Mouse (Mus musculus): ENCODE results near the gene Nxnl1. TPM values are rescaled to one million over a fixed set of nuclear protein-coding genes. Genes with fewer than 3 reads are reported as not detected.
"Not testable (repeated sequence)": the region's sequence is repeated elsewhere in the genome, so short reads cannot be mapped to it uniquely, and the experiment has no call there.

Nxnl1 gene
- polyA plus RNA-seq, 1 experiment from 2014 or later = not detected

GRCm38 (mm10) chr8:71528362-71529073, 37.9 kb downstream of the Nxnl1 start:
- ATAC-seq (replicated peaks; ENCODE audit: insufficient number of reproducible peaks, insufficient read depth, low FRiP score, low read depth) = peak; percentile 80
- no peaks in the 10 kb centered on the region for H3K36me3 ChIP-seq

GRCm38 (mm10) chr8:71527162-71527870, 39.1 kb downstream of the Nxnl1 start:
- WGBS = 37% methylated on average over 3 of the region's 3 CpGs
- no peak overlapping the region for H3K4me3 ChIP-seq
- ATAC-seq (replicated peaks; ENCODE audit: insufficient number of reproducible peaks, insufficient read depth, low FRiP score, low read depth) = no peak

More at GRCm38 (mm10) chr8:71528362-71529073, 37.9 kb downstream of the Nxnl1 start:
- Histone ChIP-seq H3K4me3 (no peak overlapping the region), H3K4me2 (no peak overlapping the region), H3K9me3 (replicated peaks) (no peaks in the 10 kb centered on the region), H3K9ac (no peak overlapping the region), H3K27ac (peak overlapping the region; percentile 78), H3K4me1 (replicated peaks) (peaks cover 32% of the 10 kb centered on the region), H3K27me3 (peaks cover 12% of the 10 kb centered on the region)
- WGBS = 59% methylated on average over 11 of the region's 11 CpGs

GRCm38 (mm10) chr8:71526272-71526671, 40.1 kb downstream of the Nxnl1 start:
- Histone ChIP-seq H3K9ac (no peak overlapping the region), H3K4me2 (no peak overlapping the region), H3K27ac (peak overlapping the region; percentile 78), H3K36me3 (no peaks in the 10 kb centered on the region), H3K9me3 (replicated peaks) (no peaks in the 10 kb centered on the region), H3K4me1 (replicated peaks) (peaks cover 36% of the 10 kb centered on the region), H3K27me3 (peaks cover 12% of the 10 kb centered on the region), H3K4me3 (no peak overlapping the region)
- WGBS = 24% methylated on average over 6 of the region's 6 CpGs
- 0 out of 2 replicates have a peak, but pooled peaks have one; percentile 12 for ATAC-seq (replicated peaks; ENCODE audit: insufficient number of reproducible peaks, insufficient read depth, low FRiP score, low read depth)

More at GRCm38 (mm10) chr8:71527162-71527870, 39.1 kb downstream of the Nxnl1 start:
- H3K9me3 ChIP-seq (replicated peaks) = no peaks in the 10 kb centered on the region
- peak overlapping the region; percentile 78 for H3K27ac ChIP-seq
- H3K9ac ChIP-seq = no peak overlapping the region
- peaks cover 12% of the 10 kb centered on the region for H3K27me3 ChIP-seq
- no peaks in the 10 kb centered on the region for H3K36me3 ChIP-seq
- H3K4me2 ChIP-seq = no peak overlapping the region
- peaks cover 32% of the 10 kb centered on the region for H3K4me1 ChIP-seq (replicated peaks)

GRCm38 (mm10) chr8:71525226-71526050, 41.0 kb downstream of the Nxnl1 start, which contains the start of gene Ccdc194:
Gene Ccdc194 (minus strand): TSS chr8:71525711.
- Histone ChIP-seq H3K36me3 (no peaks in the 10 kb centered on the region), H3K4me3 (peak within 1 kb of the TSS; percentile 25), H3K4me2 (peak within 1 kb of the TSS; percentile 56), H3K27me3 (peaks cover 12% of the 10 kb centered on the region), H3K27ac (peak within 1 kb of the TSS; percentile 78), H3K9ac (peak within 1 kb of the TSS; percentile 29), H3K9me3 (replicated peaks) (no peaks in the 10 kb centered on the region), H3K4me1 (replicated peaks) (peaks cover 39% of the 10 kb centered on the region)
- 20% methylated on average over 46 of the region's 46 CpGs for WGBS
- ATAC-seq (replicated peaks; ENCODE audit: insufficient number of reproducible peaks, insufficient read depth, low FRiP score, low read depth) = no peak

GRCm38 (mm10) chr8:71521634-71522033, 44.8 kb downstream of the Nxnl1 start:
- peak; percentile 70 for ATAC-seq (replicated peaks; ENCODE audit: insufficient number of reproducible peaks, insufficient read depth, low FRiP score, low read depth)
- Histone ChIP-seq H3K4me2 (peak overlapping the region; percentile 42), H3K4me3 (no peak overlapping the region), H3K9ac (no peak overlapping the region), H3K27ac (no peak overlapping the region), H3K9me3 (replicated peaks) (no peaks in the 10 kb centered on the region), H3K27me3 (peaks cover 12% of the 10 kb centered on the region), H3K36me3 (no peaks in the 10 kb centered on the region), H3K4me1 (replicated peaks) (peaks cover 22% of the 10 kb centered on the region)
- 2% methylated on average over 17 of the region's 17 CpGs for WGBS

- ATAC-seq (replicated peaks; ENCODE audit: insufficient number of reproducible peaks, insufficient read depth, low FRiP score, low read depth) = not testable (repeated sequence)
Measured at GRCm38 (mm10) chr8:71519037-71519825, 47.2 kb downstream of the Nxnl1 start.

GRCm38 (mm10) chr8:71516786-71517185, 49.6 kb downstream of the Nxnl1 start:
- ATAC-seq (replicated peaks; ENCODE audit: insufficient number of reproducible peaks, insufficient read depth, low FRiP score, low read depth) = no peak
- H3K4me2 ChIP-seq = no peak overlapping the region
- 23% methylated on average over 6 of the region's 6 CpGs for WGBS
- no peak overlapping the region for H3K27ac ChIP-seq
- H3K27me3 ChIP-seq = peaks cover 7% of the 10 kb centered on the region
- peaks cover 7% of the 10 kb centered on the region for H3K4me1 ChIP-seq (replicated peaks)
- no peaks in the 10 kb centered on the region for H3K36me3 ChIP-seq
- no peak overlapping the region for H3K9ac ChIP-seq
- no peak overlapping the region for H3K4me3 ChIP-seq
- H3K9me3 ChIP-seq (replicated peaks) = no peaks in the 10 kb centered on the region

More at GRCm38 (mm10) chr8:71519037-71519825, 47.2 kb downstream of the Nxnl1 start:
- not testable (repeated sequence) for H3K4me3 ChIP-seq; H3K9me3 ChIP-seq (replicated peaks); H3K4me2 ChIP-seq; H3K4me1 ChIP-seq (replicated peaks); H3K36me3 ChIP-seq; H3K27ac ChIP-seq; H3K27me3 ChIP-seq; H3K9ac ChIP-seq
- 34% methylated on average over 10 of the region's 10 CpGs for WGBS

- Histone ChIP-seq H3K27ac (no peak overlapping the region), H3K9me3 (replicated peaks) (no peaks in the 10 kb centered on the region), H3K4me3 (no peak overlapping the region), H3K4me2 (no peak overlapping the region), H3K27me3 (peaks cover 24% of the 10 kb centered on the region), H3K4me1 (replicated peaks) (0 out of 2 replicates have a peak, but pooled peaks cover 4% of the 10 kb centered on the region), H3K9ac (no peak overlapping the region), H3K36me3 (no peaks in the 10 kb centered on the region)
- WGBS = 68% methylated on average over 5 of the region's 5 CpGs
- ATAC-seq (replicated peaks; ENCODE audit: insufficient number of reproducible peaks, insufficient read depth, low FRiP score, low read depth) = no peak
Measured at GRCm38 (mm10) chr8:71515043-71515442, 51.4 kb downstream of the Nxnl1 start.

GRCm38 (mm10) chr8:71513018-71513754, 53.2 kb downstream of the Nxnl1 start:
- H3K27ac ChIP-seq = no peak overlapping the region
- ATAC-seq (replicated peaks; ENCODE audit: insufficient number of reproducible peaks, insufficient read depth, low FRiP score, low read depth) = no peak
- peaks cover 7% of the 10 kb centered on the region for H3K4me1 ChIP-seq (replicated peaks)
- H3K9me3 ChIP-seq (replicated peaks) = no peaks in the 10 kb centered on the region
- H3K9ac ChIP-seq = no peak overlapping the region
- no peak overlapping the region for H3K4me2 ChIP-seq
- H3K27me3 ChIP-seq = peaks cover 41% of the 10 kb centered on the region
- H3K4me3 ChIP-seq = no peak overlapping the region
- no peaks in the 10 kb centered on the region for H3K36me3 ChIP-seq
- 56% methylated on average over 15 of the region's 15 CpGs for WGBS

- ATAC-seq (replicated peaks; ENCODE audit: insufficient number of reproducible peaks, insufficient read depth, low FRiP score, low read depth) = peak; percentile 65
- Histone ChIP-seq H3K9ac (peak within 1 kb of the TSS; percentile 11; the same call in 1 of the 2 replicates), H3K4me2 (peak within 1 kb of the TSS; percentile 22), H3K4me1 (replicated peaks) (peaks cover 21% of the 10 kb centered on the region), H3K27me3 (peaks cover 56% of the 10 kb centered on the region), H3K36me3 (no peaks in the 10 kb centered on the region), H3K9me3 (replicated peaks) (no peaks in the 10 kb centered on the region), H3K27ac (peak within 1 kb of the TSS; percentile 51), H3K4me3 (peak within 1 kb of the TSS; percentile 37)
- WGBS = 23% methylated on average over 14 of the region's 14 CpGs
Measured at GRCm38 (mm10) chr8:71511644-71512043, 54.8 kb downstream of the Nxnl1 start, which contains the start of gene Plvap. Gene Plvap (minus strand): TSS chr8:71511752.
